Mouse (Mus musculus) brown adipose tissue, adult 24 weeks (tissue): ENCODE measurements around the gene Sdhd. TPM values are rescaled to one million over a fixed set of nuclear protein-coding genes. Genes with fewer than 3 reads are reported as not detected.
A peak's percentile ranks its signal among the peaks of the same experiment; 100 is the strongest.
"Not testable (repeated sequence)": the region's sequence is repeated elsewhere in the genome, so short reads cannot be mapped to it uniquely, and the experiment has no call there.

ENCODE experiments used
- H3K27ac ChIP-seq: fragments of 200-500 bp; replicated peaks from 2 replicates; pipeline ENCODE4 v1.5.1; 2012; ENCODE audit warnings: low read depth, mild to moderate bottlenecking, low read length
- H3K4me1 ChIP-seq: fragments of 200-500 bp; 2 replicates; pipeline ENCODE4 v1.6.1; 2012; ENCODE audit warnings: low read length, mixed read lengths; ENCODE audit not compliant: control insufficient read depth, insufficient read depth, insufficient read length
- H3K4me3 ChIP-seq: fragments of 200-500 bp; 2 replicates; pipeline ENCODE4 v1.5.1; 2012; ENCODE audit warnings: low read depth, mild to moderate bottlenecking, low read length, moderate library complexity; ENCODE audit not compliant: insufficient read depth
- polyA plus RNA-seq: library from polyadenylated mRNA; stranded (reverse); fragments of >200 nt; gene quantifications from 2 replicates; pipeline ENCODE4 v1.2.4, GENCODE M21; 2012; ENCODE audit not compliant: missing spikeins, insufficient read depth, insufficient read length

Sdhd gene
- polyA plus RNA-seq = 1,365 and 1,497 TPM in 2 replicates

- H3K4me3 ChIP-seq = peak within 1 kb of the TSS; percentile 83
- H3K27ac ChIP-seq = peak within 1 kb of the TSS; percentile 95
- no peaks in the 10 kb centered on the region for H3K4me1 ChIP-seq
Measured at GRCm38 (mm10) chr9:50603189-50603997, at the start of gene Sdhd, which contains the start of gene Timm8b. Gene Sdhd (minus strand): TSS chr9:50603812. Gene Timm8b (plus strand): TSS chr9:50603910.

DNA sequence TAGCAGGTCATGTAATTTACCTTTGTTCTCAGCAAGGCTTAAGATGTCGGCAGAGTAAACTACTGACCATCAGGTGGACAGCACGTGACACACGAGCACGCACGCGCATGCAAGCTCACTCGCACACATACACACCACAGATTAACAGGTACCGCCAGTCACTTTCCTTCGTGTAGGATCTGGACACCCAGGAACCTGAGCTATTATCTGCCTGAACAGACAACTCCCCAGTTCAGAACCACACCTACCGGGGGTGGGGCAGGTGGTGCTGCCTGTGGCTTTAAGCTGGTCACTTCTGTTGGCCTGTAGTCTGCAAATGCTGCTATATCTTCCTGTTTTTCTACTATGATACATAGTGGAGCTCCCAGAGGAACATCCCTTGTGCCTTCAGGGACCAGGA lies 46.9 kb upstream of the Sdhd start:
- H3K4me3 ChIP-seq = no peak overlapping the region
- H3K27ac ChIP-seq = no peak overlapping the region
- no peaks in the 10 kb centered on the region for H3K4me1 ChIP-seq

DNA sequence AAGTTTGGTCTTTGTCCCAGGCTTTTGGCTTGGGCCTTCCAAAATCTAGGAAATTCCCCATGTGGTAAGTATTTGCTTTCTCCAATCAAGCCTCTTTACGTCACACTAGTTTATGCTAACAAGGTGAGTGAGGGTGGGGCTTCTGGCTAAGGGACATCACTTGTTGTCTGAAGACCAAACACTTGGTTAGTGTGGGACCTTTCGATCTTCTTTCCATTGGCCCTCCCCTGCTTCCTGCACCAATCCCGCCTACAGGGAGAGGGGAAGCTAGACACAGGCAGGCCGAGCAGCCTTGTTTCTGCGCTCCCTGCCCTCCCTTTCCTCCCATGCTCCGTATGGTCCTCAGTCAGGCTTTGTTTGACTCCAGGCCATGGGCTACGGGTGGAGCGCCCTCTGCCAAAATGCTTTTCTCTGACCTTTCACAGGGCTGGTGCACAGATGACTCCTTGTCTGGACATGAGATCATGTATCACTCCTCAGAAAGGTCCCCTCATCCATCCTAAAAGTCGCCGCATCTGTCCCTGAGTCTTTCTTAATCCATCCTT lies 43.3 kb upstream of the Sdhd start:
- no peak overlapping the region for H3K4me3 ChIP-seq
- no peaks in the 10 kb centered on the region for H3K4me1 ChIP-seq
- H3K27ac ChIP-seq = no peak overlapping the region

GRCm38 (mm10) chr9:50634270-50634669 lies 30.7 kb upstream of the Sdhd start:
- Histone ChIP-seq H3K4me3 (no peak overlapping the region), H3K27ac (no peak overlapping the region), H3K4me1 (no peaks in the 10 kb centered on the region)

- H3K27ac ChIP-seq = no peak overlapping the region
- H3K4me3 ChIP-seq = no peak overlapping the region
- no peaks in the 10 kb centered on the region for H3K4me1 ChIP-seq
Measured at GRCm38 (mm10) chr9:50633059-50633458, 29.4 kb upstream of the Sdhd start.

DNA sequence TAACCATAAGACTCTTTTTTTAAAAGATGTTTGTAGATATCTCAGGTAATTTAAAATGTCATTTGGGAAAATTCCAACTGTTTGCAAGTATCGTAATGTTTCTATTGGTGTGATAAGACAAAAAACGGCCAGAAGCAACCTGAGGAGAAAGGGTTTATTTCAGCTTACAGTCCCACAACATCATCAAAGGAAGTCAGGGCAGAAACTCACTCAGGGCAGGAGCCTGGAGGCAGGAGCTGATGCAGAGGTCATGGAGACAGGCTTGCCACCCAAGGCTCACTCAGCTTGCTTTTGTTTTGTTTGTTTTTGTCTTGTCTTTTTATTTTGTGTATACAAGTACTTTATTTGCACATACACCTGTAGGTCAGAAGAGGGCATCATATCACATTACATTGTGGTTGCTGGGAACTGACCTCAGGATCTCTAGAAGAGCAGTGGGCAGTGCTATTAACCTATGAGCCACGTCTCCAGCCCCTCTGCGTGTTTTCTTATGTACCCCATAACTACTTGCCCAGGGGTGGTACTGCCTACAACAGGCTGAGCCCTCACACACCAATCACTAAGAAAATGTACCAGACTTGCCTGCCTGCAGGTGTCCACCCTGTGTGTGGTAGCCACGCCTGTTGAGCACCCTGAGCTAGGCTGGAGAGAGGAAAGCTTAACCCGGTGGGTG lies 28.5 kb upstream of the Sdhd start:
- H3K4me1 ChIP-seq = no peaks in the 10 kb centered on the region
- H3K4me3 ChIP-seq = no peak overlapping the region
- no peak overlapping the region for H3K27ac ChIP-seq

- not testable (repeated sequence) for H3K4me3 ChIP-seq, H3K27ac ChIP-seq, H3K4me1 ChIP-seq
Measured at GRCm38 (mm10) chr9:50630903-50631302, 27.3 kb upstream of the Sdhd start.

DNA sequence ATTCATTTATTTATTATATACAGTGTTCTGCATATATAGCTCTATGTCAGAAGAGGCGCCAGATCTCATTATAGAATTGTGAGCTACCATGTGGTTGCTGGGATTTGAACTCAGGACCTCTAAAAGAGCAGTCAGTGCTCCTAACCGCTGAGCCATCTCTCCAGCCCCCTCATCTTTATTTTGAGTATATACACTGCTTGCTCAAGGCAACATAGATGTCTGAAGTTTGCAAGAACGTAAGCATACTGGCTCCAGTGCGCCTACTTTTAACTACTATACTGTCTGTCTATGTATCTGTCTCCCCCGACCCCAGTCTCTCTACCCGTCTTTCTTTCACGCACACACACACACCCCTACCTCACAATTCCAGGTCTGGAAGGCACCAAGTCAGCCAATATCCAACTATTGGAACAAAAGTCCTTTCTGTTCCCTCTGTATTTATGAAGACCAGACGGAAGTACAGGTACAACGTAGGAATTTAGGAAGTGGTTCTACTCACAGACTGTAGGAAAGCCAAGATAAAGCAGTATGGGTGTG lies 14.2 kb upstream of the Sdhd start:
- Histone ChIP-seq H3K27ac (no peak overlapping the region), H3K4me3 (no peak overlapping the region)

GRCm38 (mm10) chr9:50616766-50617603 lies 13.4 kb upstream of the Sdhd start, which contains the start of the genes Pih1d2 and Nkapd1:
Gene Pih1d2 (plus strand): TSS chr9:50617321.
Gene Nkapd1 (minus strand): TSS chr9:50617464.
- peak within 1 kb of the TSS; percentile 86 for H3K4me3 ChIP-seq
- H3K27ac ChIP-seq = peak within 1 kb of the TSS; percentile 85
- peaks cover 2% of the 10 kb centered on the region for H3K4me1 ChIP-seq

More for the DNA sequence above, 14.2 kb upstream of the Sdhd start:
- H3K4me1 ChIP-seq = peaks cover 2% of the 10 kb centered on the region

DNA sequence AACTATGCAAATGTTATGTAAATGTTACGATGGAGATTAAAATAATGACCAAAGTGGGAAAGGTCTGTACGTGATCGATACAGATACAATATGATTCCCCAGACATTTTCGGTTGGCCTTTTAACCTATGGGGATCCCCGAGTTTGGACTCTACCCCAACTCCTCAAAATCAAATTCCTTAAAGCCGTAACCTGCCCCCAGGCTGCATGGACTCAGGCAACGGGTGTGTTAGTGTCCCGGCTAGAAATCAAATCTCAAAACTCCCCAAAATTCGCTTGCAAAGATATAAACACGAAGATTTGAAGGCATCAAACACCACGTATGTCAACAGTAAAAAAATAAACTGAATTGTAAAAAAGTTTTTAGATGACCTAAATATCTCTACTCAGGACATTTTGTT lies 12.5 kb upstream of the Sdhd start:
- Histone ChIP-seq H3K4me1 (peaks cover 2% of the 10 kb centered on the region), H3K27ac (no peak overlapping the region), H3K4me3 (peak overlapping the region; percentile 86)

DNA sequence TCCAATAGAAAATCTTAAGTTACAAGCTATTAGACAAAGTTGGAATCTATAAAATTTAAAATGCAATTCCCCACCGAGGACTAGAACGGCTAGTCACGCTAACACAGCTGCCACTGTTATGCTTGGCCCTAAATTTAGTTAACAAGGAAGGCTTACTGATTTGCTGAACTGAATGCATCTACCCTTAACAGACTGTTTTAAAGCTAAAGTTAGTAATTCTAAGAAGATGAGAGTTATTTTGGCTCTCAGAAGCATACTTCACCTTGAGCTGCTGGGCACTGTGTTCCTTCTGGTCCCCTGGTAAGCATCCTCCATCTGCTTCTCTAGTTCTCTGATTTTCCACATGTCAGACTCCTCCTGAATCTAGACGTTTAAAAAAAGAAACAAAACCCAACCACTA lies 8.5 kb upstream of the Sdhd start:
- no peak overlapping the region for H3K27ac ChIP-seq
- H3K4me3 ChIP-seq = no peak overlapping the region
- peaks cover 2% of the 10 kb centered on the region for H3K4me1 ChIP-seq

GRCm38 (mm10) chr9:50604338-50604737 lies 726 bp upstream of the Sdhd start:
- Histone ChIP-seq H3K4me3 (peak overlapping the region; percentile 83), H3K4me1 (no peaks in the 10 kb centered on the region), H3K27ac (peak overlapping the region; percentile 51)

DNA sequence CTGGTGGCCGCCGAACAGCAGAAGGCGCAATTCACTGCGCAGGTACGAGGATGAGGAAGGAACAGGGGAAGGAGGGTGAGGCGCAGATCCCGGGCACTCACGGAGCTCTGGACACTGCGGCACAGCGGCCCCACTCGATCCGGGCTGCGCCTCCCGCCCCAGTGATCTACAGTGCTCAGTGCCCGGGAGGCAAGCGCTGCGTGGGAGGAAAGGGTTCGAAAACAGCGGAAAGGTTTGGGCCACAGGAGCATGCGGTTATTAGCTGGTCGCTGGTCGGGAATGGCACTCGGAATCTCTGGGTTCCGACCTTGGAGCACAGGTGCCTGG lies 349 bp upstream of the Sdhd start:
- H3K27ac ChIP-seq = peak overlapping the region; percentile 51
- H3K4me1 ChIP-seq = no peaks in the 10 kb centered on the region
- H3K4me3 ChIP-seq = peak overlapping the region; percentile 83

- Histone ChIP-seq H3K27ac (peak overlapping the region; percentile 95), H3K4me1 (no peaks in the 10 kb centered on the region), H3K4me3 (peak overlapping the region; percentile 83)
Measured at GRCm38 (mm10) chr9:50602055-50602845, 1.4 kb downstream of the Sdhd start.
